Mouse (Mus musculus): ENCODE data around the gene Wdr78.

The Wdr78 gene

GRCm38 (mm10) chr4:103064421-103064820, 49.9 kb downstream of the Wdr78 start:
- in situ Hi-C loops (cut with MboI, MseI) = no loop called here

GRCm38 (mm10) chr4:103056909-103057308, 57.4 kb downstream of the Wdr78 start:
- in situ Hi-C loops (cut with MboI, MseI) = no loop called here

GRCm38 (mm10) chr4:103048046-103048445, 66.3 kb downstream of the Wdr78 start:
- in situ Hi-C loops (cut with MboI, MseI) = no loop called here

- in situ Hi-C loops (cut with MboI, MseI) = no loop called here
Measured at GRCm38 (mm10) chr4:103042997-103043396, 71.4 kb downstream of the Wdr78 start.

DNA sequence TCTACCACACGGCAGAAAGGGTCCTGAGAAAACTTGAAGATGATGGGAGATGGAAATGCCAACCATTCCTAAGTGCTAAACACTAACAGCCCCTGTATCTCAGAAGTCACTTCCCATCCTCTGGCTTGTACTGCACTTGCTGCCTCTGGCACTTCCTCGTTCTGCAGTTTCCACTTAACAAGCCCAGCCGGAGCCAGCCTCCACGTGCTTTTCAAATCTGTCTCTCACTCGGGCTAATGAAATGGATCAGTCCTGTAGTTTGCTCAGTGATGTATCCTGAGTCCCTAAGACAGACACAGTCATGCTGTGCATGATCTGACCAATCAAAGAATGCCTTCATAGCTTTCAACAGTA, 74.5 kb downstream of the Wdr78 start:
- in situ Hi-C loops (cut with MboI, MseI) = no loop called here

- in situ Hi-C loops (cut with MboI, MseI) = no loop called here
Measured at GRCm38 (mm10) chr4:103039103-103039837, 75.1 kb downstream of the Wdr78 start.

DNA sequence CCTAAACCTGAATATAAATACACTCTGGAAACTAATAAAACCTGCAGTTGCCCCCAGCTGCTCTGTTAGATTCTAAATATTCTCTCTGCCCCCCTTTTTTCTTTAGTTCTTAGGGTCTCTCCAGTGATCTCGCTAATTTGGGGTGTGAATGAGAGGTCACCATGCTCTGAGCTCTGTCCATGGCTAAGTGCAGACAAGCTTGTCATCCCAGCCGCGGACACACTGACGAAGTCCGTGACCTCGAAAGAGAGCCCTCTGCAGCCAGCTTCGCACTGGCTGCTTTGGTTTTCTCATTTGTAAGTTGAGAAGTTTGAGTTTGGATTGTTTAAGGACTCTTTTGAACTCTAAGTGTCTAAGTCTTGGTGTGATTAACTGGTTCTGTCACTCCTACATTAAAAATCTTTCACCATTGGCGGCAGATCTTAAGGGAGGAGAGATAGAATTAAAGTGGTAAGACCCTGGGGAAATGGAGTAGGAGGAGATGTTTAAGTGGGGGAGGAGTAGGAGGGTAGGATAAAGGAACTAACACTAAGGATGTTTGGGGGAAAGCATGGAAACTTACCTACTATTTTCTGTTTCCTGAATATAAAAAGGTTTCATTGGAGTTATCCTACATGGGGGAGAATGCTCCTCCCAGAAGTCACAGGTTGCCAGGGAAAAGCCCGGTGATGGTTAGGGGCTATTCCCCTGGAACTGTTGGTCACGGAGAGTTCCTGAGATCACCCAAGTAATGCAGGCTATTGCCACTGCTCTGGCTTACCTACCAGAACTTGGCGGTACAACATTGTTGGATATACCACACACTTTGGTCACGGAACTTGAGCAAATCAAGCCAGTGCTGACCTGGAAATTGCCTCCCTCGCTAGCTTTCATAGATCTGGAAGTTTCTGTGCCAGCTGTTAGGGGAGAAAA, 85.9 kb downstream of the Wdr78 start:
- in situ Hi-C loops (cut with MboI, MseI) = no loop called here

DNA sequence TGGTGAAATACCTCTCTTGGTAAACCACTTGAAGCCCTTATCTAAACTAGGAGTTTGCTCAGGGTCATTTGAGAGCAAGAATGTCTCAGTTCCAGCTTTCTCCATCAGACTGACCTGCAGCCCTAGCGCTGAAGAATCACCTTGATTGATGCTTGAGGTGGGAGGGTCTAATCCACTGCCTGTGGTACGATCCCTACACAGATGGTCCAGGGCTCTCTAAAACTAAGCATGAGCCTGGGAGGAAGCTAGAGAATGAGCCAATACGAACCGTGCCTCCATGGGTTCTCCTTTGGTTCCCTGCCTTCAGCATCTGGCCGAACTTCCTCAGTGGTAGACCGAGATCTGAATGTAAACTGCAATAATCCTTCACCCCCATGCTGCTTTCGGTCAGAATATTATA, 86.6 kb downstream of the Wdr78 start:
- in situ Hi-C loops (cut with MboI, MseI) = no loop called here

DNA sequence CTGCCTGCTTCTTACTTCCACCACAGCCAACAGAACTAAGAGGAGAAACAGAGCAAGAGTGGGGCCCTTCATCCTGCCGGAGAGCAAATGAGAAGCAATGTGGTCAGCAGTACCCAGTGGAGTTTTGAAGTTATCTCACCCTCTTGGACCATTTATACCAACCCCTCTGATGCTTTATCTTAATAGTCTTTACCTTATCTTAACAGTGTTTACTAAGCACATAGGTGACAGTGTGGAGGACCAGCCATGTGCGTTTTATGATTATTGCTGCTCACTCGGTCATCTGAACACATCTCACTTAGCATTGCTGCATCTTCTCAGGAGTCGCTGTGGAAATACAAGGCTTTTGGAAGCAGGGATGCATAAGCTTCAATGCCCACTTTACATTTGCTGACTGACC, 87.7 kb downstream of the Wdr78 start, which contains the start of gene Insl5:
Gene Insl5 (minus strand): TSS at position 222 of the 400 bp plus-strand sequence.
- in situ Hi-C loops (cut with MboI, MseI) = no loop called here

GRCm38 (mm10) chr4:103013490-103013889, 100.9 kb downstream of the Wdr78 start:
- in situ Hi-C loops (cut with MboI, MseI) = no loop called here

- in situ Hi-C loops (cut with MboI, MseI) = no loop called here
Measured at GRCm38 (mm10) chr4:103011823-103012222, 102.5 kb downstream of the Wdr78 start.

- in situ Hi-C loops (cut with MboI, MseI) = no loop called here
Measured at GRCm38 (mm10) chr4:103010734-103011133, 103.6 kb downstream of the Wdr78 start.

DNA sequence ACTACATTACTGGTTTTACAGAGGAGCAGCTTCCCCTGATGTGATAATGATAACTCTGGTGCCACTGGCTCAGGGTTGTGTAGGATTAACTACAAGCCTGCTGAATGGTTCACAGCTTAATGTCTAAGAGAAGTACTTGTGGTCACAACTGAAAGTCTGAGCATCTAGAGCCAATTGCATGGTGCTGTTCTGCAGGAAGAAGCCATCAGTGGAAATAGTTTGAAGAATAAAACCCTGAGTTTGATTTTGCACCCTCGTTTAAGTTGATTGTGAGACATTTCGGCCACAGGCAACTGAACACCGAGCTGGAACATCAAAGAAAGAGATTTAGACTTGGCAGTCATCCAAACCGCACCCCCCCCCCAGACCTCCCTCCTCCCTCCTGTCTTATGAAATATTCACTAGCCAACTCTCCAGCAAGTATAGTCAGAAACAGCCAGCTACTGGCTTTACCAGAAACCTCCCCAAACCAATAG, 107.4 kb downstream of the Wdr78 start:
- in situ Hi-C loops (cut with MboI, MseI) = no loop called here

DNA sequence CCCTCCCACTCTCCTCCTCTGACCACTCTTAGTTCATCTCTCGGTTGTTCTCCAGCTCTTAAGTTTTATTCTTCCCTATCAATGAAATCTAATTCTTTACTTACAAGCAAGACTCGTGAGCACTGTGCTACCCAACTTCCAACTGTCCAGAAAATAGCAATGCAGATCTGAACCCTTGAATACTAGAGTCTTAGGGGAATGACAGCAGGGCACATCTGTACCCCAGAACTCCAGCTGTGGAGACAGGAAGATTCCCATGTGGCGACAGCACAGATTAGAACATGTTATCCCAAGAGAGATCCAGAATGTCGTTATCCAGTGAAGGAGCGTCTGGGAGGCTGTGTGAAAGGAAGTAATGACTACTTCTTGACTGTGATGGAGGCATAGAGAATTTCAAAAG, 108.1 kb downstream of the Wdr78 start:
- in situ Hi-C loops (cut with MboI, MseI) = no loop called here

GRCm38 (mm10) chr4:103005190-103005945, 109.0 kb downstream of the Wdr78 start:
- in situ Hi-C loops (cut with MboI, MseI) = no loop called here

GRCm38 (mm10) chr4:103004681-103005080, 109.7 kb downstream of the Wdr78 start:
- in situ Hi-C loops (cut with MboI, MseI) = no loop called here

- in situ Hi-C loops (cut with MboI, MseI) = loop anchor here in 1 of 2 experiments (5.0 kb wide), 1 partner anchor 146 kb away; no protein-coding TSS in a partner anchor
Measured at GRCm38 (mm10) chr4:102991685-102992084, 122.7 kb downstream of the Wdr78 start.

DNA sequence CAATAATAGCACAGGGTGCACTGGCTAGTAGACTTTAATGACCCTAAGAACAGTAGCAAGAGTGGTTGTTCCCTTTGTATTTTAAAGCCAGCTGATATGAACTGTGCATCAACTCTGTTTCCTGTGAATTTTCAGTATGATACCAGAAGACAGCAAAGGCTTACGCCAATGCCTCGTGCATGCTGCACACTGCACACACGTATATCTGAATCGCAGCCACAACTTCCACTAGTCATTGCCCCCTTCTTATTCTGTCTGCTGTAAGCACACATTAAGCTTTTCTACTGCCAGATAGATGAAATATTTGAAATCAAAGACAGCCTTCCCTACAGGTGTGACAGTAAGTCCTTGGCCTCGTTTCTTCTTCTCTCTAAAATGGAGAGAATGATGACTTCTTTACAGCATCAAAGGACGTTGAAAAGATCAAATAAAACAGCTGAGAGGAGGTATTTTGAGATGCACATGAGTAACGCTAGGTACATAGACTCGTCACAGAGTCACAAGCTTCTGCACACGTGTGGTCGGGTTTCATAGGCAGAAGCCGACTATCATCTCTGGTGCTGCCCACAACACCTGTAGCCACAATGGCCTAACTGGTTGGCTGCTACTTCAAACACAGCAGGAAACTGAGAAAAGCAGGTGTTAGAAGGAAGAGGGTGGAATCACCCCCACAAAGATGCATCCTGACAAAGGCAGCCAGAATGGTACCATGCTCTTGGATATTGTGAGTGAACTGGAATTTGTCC, 123.6 kb downstream of the Wdr78 start:
- in situ Hi-C loops (cut with MboI, MseI) = loop anchor here in 1 of 2 experiments (5.0 kb wide), 1 partner anchor 147 kb away; no protein-coding TSS in a partner anchor

DNA sequence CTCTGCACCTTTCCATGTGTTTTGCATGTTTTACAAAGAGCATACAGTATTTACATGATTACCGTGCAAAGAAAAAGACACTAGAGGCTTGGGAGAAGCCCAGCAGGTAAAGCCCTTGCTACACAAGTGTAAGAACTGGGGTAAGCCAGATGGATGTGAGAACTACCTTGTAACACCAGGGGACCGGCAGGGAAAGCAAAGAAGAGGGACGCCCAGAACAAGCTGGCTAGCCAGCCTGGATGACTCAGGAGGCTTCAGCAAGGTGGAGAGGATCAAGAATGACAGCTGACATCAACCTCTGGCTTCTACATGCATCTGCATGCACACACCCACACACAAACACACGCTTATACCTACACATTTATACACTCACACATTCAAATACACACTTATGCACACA, 124.3 kb downstream of the Wdr78 start:
- in situ Hi-C loops (cut with MboI, MseI) = loop anchor here in 1 of 2 experiments (5.0 kb wide), 1 partner anchor 147 kb away; no protein-coding TSS in a partner anchor

DNA sequence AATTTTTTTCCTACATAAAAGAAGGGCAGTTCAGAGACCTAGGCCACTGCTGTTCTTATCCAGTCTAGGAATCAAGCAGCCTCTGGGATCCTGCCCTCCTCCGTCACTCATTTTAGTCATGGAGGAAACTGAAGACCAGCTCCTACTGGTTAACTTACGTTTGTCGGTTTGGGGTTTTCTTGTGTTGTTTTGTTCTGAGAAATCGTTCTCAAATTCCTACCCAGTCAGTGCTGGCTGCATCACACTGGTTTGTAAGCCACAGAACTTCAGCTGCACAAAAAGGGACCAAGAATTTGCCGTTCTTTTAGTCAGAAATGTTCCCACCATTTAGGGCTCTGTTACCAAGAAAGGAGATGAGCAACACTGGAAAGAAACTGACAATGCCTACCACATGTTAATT, 125.0 kb downstream of the Wdr78 start:
- in situ Hi-C loops (cut with MboI, MseI) = loop anchor here in 1 of 2 experiments (5.0 to 10.0 kb wide), 2 partner anchors 153 to 355 kb away; no protein-coding TSS in a partner anchor

- in situ Hi-C loops (cut with MboI, MseI) = loop anchor here in 1 of 2 experiments (5.0 to 10.0 kb wide), 2 partner anchors 154 to 356 kb away; no protein-coding TSS in a partner anchor
Measured at GRCm38 (mm10) chr4:102988526-102988925, 125.8 kb downstream of the Wdr78 start.

Data from T-helper 17 cell (primary cell).